Mouse (Mus musculus) E14TG2a.4 (cell line): ENCODE data around the gene Gys1.

Source experiments
- CTCF ChIP-seq: conservative IDR thresholded peaks from 2 replicates; pipeline ENCODE4 v1.5.1; 2014; ENCODE audit warnings: low read length
- NANOG ChIP-seq: IDR thresholded peaks from 2 replicates; pipeline ENCODE4 v1.6.1; 2014; ENCODE audit warnings: borderline replicate concordance, low read length, mixed read lengths
- POU5F1 ChIP-seq: IDR thresholded peaks from 2 replicates; pipeline ENCODE4 v1.6.1; 2014; ENCODE audit warnings: low read length, borderline replicate concordance

GRCm38 (mm10) chr7:45494548-45494947 is 59.9 kb downstream of the Gys1 start:
- TF ChIP-seq CTCF (no peak), POU5F1 (no peak), NANOG (no peak)
